Mouse (Mus musculus) ovary, postnatal 14 days (tissue): ENCODE measurements around the gene Nid1.
"Not testable (repeated sequence)": the region's sequence is repeated elsewhere in the genome, so short reads cannot be mapped to it uniquely, and the experiment has no call there.

Experiments used
- DNase-seq: peaks from one replicate; pipeline ENCODE4 v3.0.0; 2022; ENCODE audit warnings: low spot score

Gene Nid1

DNA sequence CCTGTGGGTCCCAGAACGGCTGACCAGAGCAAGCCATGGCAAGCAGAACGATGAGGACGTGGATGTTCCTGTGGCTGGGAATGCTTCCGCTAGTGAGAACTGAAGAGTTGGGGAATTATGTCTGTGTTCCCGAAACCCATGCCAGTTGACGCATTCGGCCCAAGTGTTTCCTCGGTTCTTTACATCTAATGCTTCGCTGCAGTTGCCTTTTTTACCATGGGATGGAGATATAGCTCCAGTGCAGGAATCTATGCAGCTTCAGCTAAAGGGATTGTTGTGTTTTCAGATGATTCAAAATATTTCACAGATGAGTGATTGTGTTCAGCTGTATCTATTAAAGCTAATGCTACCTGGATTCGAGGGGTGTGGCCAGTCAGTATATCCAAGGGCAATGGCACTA lies 105.7 kb downstream of the Nid1 start:
- DNase-seq, result not testable (repeated sequence)

DNA sequence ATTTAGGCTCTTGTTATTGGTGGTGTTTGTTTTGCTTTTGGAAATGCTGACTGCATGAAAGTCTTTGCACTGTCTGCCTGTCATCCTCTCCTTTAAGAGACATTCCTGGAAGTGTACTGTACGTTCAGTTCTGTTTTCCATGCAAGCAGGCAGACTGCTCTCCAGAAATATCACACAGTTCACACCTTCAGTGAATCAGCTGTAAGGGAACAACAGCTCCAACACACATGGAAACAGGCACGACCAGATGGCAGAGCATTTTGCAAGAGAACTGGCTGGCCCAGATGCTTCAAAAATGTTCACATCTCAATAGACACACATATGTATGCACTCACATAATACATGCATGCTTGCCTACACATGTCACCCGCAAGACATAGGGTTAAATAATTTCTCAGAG lies 109.4 kb downstream of the Nid1 start:
- no peak for DNase-seq

DNA sequence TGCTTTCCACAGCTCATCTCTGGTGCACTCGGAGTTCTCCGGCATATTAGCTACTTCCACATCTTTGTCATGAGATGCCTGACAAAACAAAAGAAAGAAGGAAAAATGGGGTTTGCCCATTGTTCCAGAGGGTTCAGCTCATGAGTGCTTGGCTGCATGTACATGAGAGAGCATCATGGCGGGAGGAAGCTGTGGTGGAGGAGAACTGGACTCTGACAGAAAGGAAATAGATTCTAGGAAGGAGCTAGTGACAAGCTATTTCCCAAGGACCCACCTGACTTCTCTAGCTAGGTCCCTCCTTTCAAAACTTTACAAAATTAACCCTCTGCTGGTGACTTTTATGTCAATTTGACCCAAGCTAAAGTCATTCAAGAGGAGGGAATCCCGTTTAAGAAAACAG lies 110.5 kb downstream of the Nid1 start:
- DNase-seq, result no peak

DNA sequence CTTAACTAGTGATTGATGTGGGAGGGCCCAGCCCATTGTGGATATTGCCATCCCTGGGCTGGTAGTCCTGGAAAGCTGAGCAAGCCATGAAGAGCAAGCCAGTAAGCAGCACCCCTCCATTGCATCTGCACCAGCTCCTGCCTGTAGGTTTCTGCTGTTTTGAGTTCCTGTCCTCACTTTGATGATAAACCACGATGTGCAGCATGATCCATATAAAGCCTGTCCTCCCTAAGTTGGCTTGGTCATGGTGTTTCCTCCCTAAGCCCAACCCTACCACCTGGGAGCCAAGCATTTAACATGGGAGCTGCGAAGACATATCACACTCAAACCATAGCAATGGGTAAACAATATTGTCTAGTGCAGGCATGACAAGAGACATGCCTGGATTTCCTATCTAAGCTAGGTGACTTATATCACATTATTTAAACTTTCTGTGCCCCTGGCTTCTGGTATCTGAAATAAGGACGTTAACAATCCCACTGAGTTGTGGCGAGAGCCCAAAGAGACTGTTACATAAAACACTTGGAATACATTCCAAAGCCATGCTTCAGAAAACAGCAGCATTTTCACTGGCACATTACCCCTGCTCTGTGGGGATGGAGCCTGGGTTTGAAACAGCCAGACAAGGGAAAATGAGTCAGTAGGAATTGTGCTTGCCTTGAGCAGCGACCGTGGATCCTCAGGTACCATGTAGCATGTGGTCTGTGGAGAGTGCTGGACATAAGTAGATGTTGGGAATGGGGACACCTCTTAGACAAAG lies 111.3 kb downstream of the Nid1 start:
- no peak for DNase-seq

DNA sequence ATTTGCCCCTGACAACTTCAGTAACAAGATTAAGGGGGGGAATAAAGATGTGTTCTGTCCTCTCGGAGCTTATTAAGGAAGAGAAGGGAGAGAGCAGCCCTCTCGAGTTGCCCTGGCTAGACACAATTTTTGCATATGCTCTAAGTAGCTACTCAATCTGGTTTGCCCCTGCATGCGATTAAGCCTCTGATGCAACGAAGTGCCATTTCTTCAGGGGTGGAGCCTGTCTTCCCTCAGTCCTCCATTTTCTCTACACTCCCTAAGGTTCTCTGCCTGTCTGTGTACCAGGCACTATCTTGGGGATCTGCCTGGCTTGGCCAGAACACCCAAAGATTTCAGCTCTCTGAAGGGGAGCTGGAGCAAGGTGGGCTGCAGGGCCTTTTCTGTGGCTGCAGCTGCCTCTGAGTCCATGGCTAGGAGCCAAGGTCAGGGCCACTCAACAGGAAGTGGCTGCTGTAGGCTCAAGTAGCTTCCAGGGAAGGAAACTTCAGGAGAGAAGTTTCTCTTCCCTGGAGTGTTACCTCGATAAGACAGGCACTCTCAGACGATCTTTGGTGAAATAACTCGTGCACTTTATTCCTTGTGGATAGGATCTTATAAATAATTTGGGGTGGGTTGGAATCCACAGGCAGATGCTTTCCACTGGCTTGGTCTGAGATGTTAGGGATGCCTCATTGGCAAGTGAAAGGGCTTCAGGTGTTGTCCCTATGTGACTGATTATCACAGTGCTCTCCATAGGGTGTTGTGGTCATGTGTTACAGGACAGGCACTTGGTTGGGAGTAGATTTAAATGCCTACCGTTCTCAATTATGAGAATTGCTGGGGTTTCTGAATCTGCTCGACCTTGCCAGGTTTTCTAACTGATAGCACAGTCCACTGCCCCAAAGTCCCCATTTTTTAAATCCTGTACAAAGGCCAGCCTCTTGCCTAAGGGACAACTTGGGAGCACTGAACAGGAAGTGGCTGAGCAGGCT lies 112.6 kb downstream of the Nid1 start:
- DNase-seq, result no peak

DNA sequence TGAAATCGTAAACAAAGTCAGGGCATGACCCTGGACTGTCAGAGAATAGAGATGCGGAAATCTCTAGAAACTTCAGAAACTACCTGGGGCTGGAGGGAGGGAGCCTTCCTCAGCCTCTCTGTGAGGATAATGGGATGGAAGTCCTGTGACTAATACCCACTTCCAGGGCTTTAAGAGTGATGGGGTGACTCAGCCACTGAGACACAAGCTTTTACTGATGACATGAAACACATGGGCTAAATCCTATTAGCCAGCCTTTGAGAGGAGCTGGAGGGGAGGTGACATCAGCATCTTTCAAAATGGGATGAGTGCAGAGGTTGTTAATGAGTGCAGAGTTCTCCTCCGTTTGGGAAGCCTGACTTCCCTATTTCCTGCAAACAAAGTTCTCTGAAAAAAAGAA lies 114.7 kb downstream of the Nid1 start:
- no peak for DNase-seq

DNA sequence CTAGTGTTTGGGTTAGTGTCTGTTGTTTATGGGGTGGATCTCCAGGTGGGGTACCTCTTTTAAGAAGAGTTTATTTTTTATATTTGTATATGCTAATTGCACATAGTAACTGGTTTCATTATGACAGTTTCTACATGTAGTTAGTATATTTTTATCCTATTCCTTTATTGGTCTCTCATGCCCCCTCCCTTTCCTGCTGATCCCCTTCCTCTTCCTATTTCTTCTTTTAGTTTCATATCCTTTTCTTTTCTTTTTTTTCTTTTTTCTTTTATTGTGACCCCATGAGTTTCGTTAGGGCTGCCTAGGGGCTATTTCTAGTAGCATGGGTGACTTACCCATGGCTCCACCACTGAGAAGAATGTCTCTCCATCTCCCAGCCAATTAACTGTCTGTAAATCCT lies 116.3 kb downstream of the Nid1 start:
- no peak for DNase-seq

DNA sequence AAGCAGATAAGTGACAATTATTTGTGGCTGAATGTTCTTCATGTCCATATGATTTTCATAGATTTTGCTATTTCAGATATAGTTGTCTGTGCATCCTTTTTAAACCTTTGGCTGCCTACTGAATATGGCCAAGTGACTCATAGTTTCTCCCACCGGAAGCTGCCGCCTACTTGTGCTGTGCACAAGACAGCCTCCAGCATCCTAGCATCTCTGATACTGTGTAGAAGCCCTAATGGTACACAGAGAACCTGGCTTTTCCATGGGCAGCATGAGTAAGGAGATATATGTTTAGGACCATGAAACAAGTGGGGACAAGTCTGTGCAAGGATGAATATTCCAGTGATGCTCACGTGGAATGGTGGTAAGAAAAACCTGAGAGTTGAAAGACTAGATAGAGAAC lies 117.8 kb downstream of the Nid1 start:
- DNase-seq, result no peak

DNA sequence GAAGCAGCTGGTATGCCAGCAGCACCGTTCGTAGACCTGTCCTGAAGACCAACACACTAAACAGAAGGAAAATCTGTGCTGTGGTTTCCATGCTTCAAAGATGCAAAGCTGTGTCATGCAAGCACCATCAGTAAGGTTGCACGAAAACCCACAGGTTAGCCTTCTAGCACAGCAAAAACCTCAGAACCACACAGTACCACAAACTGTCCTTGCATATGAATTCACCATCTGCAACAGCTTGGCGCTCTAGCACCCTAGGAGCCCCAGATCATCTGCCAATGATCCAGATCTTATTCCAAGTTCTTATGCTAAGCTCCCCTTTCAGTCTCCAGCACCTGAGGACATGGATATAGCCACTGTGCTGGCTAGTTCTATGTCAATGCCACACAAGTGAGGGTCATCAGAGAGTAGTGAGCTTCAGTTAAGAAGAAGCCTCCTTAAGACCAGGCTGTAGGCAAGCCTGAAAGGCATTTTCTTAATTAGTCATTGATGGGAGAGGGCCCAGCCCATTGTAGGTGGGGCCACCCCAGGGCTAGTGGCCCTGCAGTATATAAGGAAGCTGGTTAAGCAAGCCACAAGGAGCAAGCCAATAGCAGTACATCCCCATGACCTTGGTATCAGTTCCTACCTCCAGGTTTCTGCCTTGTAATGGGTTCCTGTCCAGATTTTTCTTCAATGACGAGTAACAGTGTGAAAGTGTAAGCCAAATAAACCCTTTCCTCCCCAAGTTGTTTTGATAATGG lies 119.8 kb downstream of the Nid1 start:
- no peak for DNase-seq

DNA sequence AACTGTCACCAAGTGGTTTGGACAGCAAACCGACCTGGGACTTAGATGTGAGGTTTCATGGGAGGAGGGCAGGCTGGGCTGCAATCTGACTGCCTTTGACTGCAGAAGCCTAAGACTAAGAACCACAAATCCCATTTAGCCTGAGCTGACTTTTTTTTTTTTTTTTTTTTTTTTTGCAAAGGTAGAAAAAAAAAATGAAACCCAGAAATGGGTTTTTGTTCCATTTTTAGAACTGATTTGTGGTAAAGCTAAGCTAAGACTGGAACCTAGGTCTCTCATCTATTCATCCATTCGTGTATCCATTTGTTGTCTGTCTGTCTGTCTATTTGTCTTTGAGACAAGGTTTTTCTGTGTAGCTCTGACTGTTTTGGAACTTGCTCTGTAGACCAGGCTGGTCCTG lies 120.9 kb downstream of the Nid1 start:
- no peak for DNase-seq

DNA sequence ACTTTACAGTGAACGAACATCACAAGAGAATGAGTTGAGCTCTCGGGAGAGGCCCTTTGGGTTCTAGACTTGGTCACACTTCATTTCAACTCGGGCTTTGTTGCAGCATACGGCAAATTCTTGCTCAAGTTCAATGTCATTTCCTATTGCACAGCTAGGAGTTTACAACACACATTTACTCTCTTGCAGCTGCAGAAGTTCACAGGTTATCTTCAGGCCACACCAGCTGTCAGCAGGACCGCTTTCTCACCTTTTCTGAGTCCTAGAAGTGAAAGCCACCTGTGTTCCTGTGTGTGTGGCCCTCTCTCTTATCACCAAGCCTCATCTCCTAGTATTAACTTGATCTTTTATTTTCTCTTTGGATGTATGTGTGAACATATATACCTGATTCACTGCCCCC lies 121.5 kb downstream of the Nid1 start:
- DNase-seq, result no peak
